Mouse (Mus musculus) brain, embryonic 14.5 days (tissue): ENCODE data around the gene Dmxl2. TPM values are rescaled to one million over a fixed set of nuclear protein-coding genes. Genes with fewer than 3 reads are reported as not detected.

Experiments
- DNase-seq: peaks from one replicate; pipeline ENCODE4 v3.0.0-alpha.2; 2011; ENCODE audit warnings: low read depth
- CTCF ChIP-seq: fragments of 200-500 bp; IDR thresholded peaks from 2 replicates; pipeline ENCODE4 v1.5.1; 2012; ENCODE audit warnings: inconsistent platforms, mild to moderate bottlenecking, moderate library complexity, borderline replicate concordance; ENCODE audit not compliant: insufficient read depth, insufficient read length; ENCODE audit errors: extremely low read depth
- POLR2A ChIP-seq: fragments of 200-500 bp; IDR thresholded peaks from 2 replicates; pipeline ENCODE4 v1.6.1; 2012; ENCODE audit warnings: mild to moderate bottlenecking, inconsistent platforms, borderline replicate concordance; ENCODE audit not compliant: poor library complexity, insufficient read depth, insufficient read length, severe bottlenecking; ENCODE audit errors: extremely low read depth
- polyA plus RNA-seq: library from polyadenylated mRNA; depleted of rRNA; stranded (reverse); fragments of >200 nt; gene quantifications from 2 replicates; pipeline ENCODE4 v1.2.3, GENCODE M21; 2012; rRNA removed

Gene Dmxl2
- polyA plus RNA-seq: 52.9 and 60.4 TPM in 2 replicates

GRCm38 (mm10) chr9:54501453-54502110 lies at the start of gene Dmxl2:
TSS of gene Dmxl2 (minus strand) at chr9:54501626.
- DNase-seq: peak; percentile 96
- TF ChIP-seq POLR2A (peak; percentile 95), CTCF (no peak)

- TF ChIP-seq POLR2A: no peak
- no peak for TF ChIP-seq CTCF
- no peak for DNase-seq
Observed at GRCm38 (mm10) chr9:54549433-54549832, 48.0 kb upstream of the Dmxl2 start.

- DNase-seq: peak; percentile 63
- peak; percentile 81 for TF ChIP-seq CTCF
- no peak for TF ChIP-seq POLR2A
Observed at GRCm38 (mm10) chr9:54547536-54547935, 46.1 kb upstream of the Dmxl2 start.

GRCm38 (mm10) chr9:54544954-54545315 lies 43.5 kb upstream of the Dmxl2 start:
- TF ChIP-seq POLR2A: no peak
- no peak for TF ChIP-seq CTCF
- DNase-seq: no peak

GRCm38 (mm10) chr9:54544212-54544953 lies 43.0 kb upstream of the Dmxl2 start:
- DNase-seq: no peak
- no peak for TF ChIP-seq POLR2A
- no peak for TF ChIP-seq CTCF

- peak; percentile 9 for DNase-seq
- no peak for TF ChIP-seq POLR2A
- TF ChIP-seq CTCF: no peak
Observed at GRCm38 (mm10) chr9:54540801-54541200, 39.4 kb upstream of the Dmxl2 start.

- TF ChIP-seq CTCF (no peak), POLR2A (no peak)
- DNase-seq: no peak
Observed at GRCm38 (mm10) chr9:54538684-54539083, 37.3 kb upstream of the Dmxl2 start, which contains the start of gene Sh2d7. TSS of gene Sh2d7 (plus strand) at chr9:54538984.

- DNase-seq: no peak
- TF ChIP-seq POLR2A (no peak), CTCF (no peak)
Observed at GRCm38 (mm10) chr9:54538244-54538643, 36.8 kb upstream of the Dmxl2 start.

GRCm38 (mm10) chr9:54537480-54537879 lies 36.1 kb upstream of the Dmxl2 start:
- no peak for DNase-seq
- no peak for TF ChIP-seq POLR2A
- no peak for TF ChIP-seq CTCF

GRCm38 (mm10) chr9:54537030-54537429 lies 35.6 kb upstream of the Dmxl2 start:
- DNase-seq: peak; percentile 91
- TF ChIP-seq CTCF: no peak
- TF ChIP-seq POLR2A: no peak

- no peak for TF ChIP-seq POLR2A
- no peak for TF ChIP-seq CTCF
- DNase-seq: peak; percentile 78
Observed at GRCm38 (mm10) chr9:54536236-54536635, 34.8 kb upstream of the Dmxl2 start.
